Mouse (Mus musculus) yolk sac, embryonic 10.5 days (tissue): ENCODE data around the gene Olfr850.

Experiments used
- DNase-seq: peaks from one replicate; pipeline ENCODE4 v3.0.0-alpha.2; 2017; ENCODE audit warnings: low spot score

The Olfr850 gene

DNA sequence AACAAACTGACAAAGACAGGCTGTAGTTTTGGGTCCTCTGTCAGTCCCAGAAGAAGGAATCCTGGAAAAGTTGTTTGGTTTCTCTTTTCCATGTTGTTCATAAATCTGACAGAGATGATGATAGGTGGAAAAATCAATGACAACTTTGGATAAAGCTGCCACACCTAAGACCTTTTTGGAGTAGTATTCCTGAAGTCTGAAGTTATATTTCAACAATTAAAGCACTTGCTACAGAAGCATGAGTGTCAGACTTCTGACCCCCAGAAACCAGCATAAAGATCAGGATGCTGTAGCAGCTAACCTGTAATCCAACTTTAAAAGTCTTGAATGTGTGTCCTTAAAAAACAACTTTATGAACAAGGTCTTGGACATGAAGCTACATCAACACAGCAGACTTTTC lies at the start of gene Olfr850:
Olfr850 (minus strand) TSS at position 101 of the 400 bp plus-strand sequence.
- no peak for DNase-seq

DNA sequence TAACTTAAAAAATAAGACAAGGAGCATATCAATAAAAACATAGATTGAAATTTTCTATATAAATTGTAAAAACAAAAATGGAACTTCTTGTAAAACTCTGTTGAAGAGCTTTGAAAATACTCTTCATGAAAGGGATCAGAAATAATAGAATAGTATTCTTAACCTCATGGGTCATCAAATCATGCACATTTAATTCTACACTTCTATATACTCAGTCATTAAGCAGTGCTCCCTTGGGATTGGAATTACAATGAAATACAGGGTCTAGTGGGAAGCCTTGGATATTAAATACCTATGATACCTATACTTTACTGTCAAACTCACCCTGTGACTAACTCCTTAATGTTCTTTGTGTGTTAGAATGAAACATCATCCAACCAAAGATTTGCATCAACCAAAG lies 14.9 kb upstream of the Olfr850 start, which contains the start of gene Olfr851:
Olfr851 (plus strand) TSS at position 301 of the 400 bp plus-strand sequence.
- no peak for DNase-seq

DNA sequence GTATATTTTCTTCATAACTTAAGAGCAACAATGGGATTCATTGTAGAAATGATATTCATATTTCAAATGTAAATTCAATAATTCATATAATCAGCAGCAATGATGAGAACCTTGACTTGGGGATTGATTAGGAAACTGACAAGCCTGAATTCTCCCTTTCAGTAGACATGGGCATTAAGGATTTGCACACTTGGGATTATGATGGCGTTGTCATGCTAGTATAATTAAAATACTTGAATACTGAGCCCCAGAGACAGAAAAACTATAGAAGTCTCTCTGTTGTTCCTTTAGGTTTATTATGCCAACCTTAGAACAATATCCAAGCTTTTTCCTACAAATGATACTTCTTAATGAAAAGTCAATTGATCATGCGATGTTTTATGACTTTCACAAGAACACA lies 38.1 kb downstream of the Olfr850 start, which contains the start of gene Olfr849:
Olfr849 (plus strand) TSS at position 301 of the 400 bp plus-strand sequence.
- no peak for DNase-seq
